Mouse (Mus musculus) cerebellum, adult 2 months (tissue): ENCODE measurements around the gene Ispd. TPM values are rescaled to one million over a fixed set of nuclear protein-coding genes. Genes with fewer than 3 reads are reported as not detected.

Source experiments
- DNase-seq, 2 experiments: peaks; one replicate each; pipeline ENCODE4 v3.0.0; 2021
- H3K27ac ChIP-seq: fragments of 200-500 bp; 2 replicates; pipeline ENCODE4 v1.5.1; 2012; ENCODE audit warnings: low read length, control low read depth, inconsistent platforms; ENCODE audit not compliant: insufficient read depth
- H3K27me3 ChIP-seq: fragments of 200-500 bp; 2 replicates; pipeline ENCODE4 v1.6.1; 2012; ENCODE audit warnings: inconsistent platforms, mild to moderate bottlenecking, low read length, moderate library complexity; ENCODE audit not compliant: control insufficient read depth, insufficient read depth
- H3K4me1 ChIP-seq: fragments of 200-500 bp; 2 replicates; pipeline ENCODE4 v1.6.1; 2011; ENCODE audit warnings: low read length; ENCODE audit not compliant: control insufficient read depth, insufficient read depth
- H3K4me3 ChIP-seq: fragments of 200-500 bp; replicated peaks from 2 replicates; pipeline ENCODE3; 2011; ENCODE audit warnings: mild to moderate bottlenecking, low read depth, low read length, control low read depth; ENCODE audit not compliant: insufficient read depth
- CTCF ChIP-seq: fragments of 200-500 bp; IDR thresholded peaks from 2 replicates; pipeline ENCODE4 v1.5.1; 2011; ENCODE audit warnings: low read depth, mild to moderate bottlenecking, control low read depth, low read length, moderate library complexity, borderline replicate concordance; ENCODE audit not compliant: insufficient read depth
- POLR2A ChIP-seq: fragments of 200-500 bp; IDR thresholded peaks from 2 replicates; pipeline ENCODE4 v1.6.1; 2011; ENCODE audit warnings: low read length, control low read depth, borderline replicate concordance; ENCODE audit not compliant: insufficient read depth
- WGBS: fragments of 180-500 bp; shearing (Covaris S2); methylation state at CpG from one replicate; pipeline ENCODE4 v1.1.7; 2018; 5-methylcytosine and 5-hydroxymethylcytosine counted together
- polyA plus RNA-seq: library from polyadenylated mRNA; depleted of rRNA; stranded (reverse); fragments of >200 nt; gene quantifications from 2 replicates; pipeline ENCODE4 v1.2.3, GENCODE M21; 2012

Gene Ispd
- polyA plus RNA-seq, 1 experiment = 6.6 TPM

- H3K27ac ChIP-seq = no peak overlapping the region
- TF ChIP-seq POLR2A (no peak), CTCF (no peak)
- H3K4me1 ChIP-seq = no peaks in the 10 kb centered on the region
- no peaks in the 10 kb centered on the region for H3K27me3 ChIP-seq
- DNase-seq = no peak
- WGBS = 85% methylated on average over 1 of the region's 1 CpGs
- H3K4me3 ChIP-seq = no peak overlapping the region
Measured at GRCm38 (mm10) chr12:36632427-36632826, 251.2 kb downstream of the Ispd start.

- Histone ChIP-seq H3K4me3 (no peak overlapping the region), H3K27ac (no peak overlapping the region), H3K27me3 (no peaks in the 10 kb centered on the region), H3K4me1 (no peaks in the 10 kb centered on the region)
- no peak for TF ChIP-seq CTCF
- 96% methylated on average over 4 of the region's 4 CpGs for WGBS
- DNase-seq = no peak
Measured at GRCm38 (mm10) chr12:36647514-36647913, 266.3 kb downstream of the Ispd start.

- 13% methylated on average over 7 of the region's 7 CpGs for WGBS
- Histone ChIP-seq H3K4me3 (no peak overlapping the region), H3K27me3 (no peaks in the 10 kb centered on the region), H3K27ac (no peak overlapping the region), H3K4me1 (no peaks in the 10 kb centered on the region; the same call in 1 of the 2 replicates)
- TF ChIP-seq POLR2A (no peak), CTCF (no peak)
- peak; percentile 53 to 54 for DNase-seq
Measured at GRCm38 (mm10) chr12:36662496-36662895, 281.2 kb downstream of the Ispd start.

- no peak for DNase-seq
- no peak overlapping the region for H3K4me3 ChIP-seq
- no peaks in the 10 kb centered on the region for H3K27me3 ChIP-seq
- H3K4me1 ChIP-seq = no peaks in the 10 kb centered on the region; the same call in 1 of the 2 replicates
- H3K27ac ChIP-seq = no peak overlapping the region
- 77% methylated on average over 3 of the region's 3 CpGs for WGBS
- TF ChIP-seq POLR2A = no peak
- TF ChIP-seq CTCF = no peak
Measured at GRCm38 (mm10) chr12:36664783-36665182, 283.5 kb downstream of the Ispd start.

GRCm38 (mm10) chr12:36666771-36667170 lies 285.5 kb downstream of the Ispd start:
- Histone ChIP-seq H3K4me1 (no peaks in the 10 kb centered on the region; the same call in 1 of the 2 replicates), H3K4me3 (no peak overlapping the region), H3K27me3 (no peaks in the 10 kb centered on the region), H3K27ac (no peak overlapping the region)
- 24% methylated on average over 6 of the region's 6 CpGs for WGBS
- DNase-seq = no peak
- TF ChIP-seq POLR2A = no peak
- TF ChIP-seq CTCF = no peak

GRCm38 (mm10) chr12:36670164-36670908 lies 289.1 kb downstream of the Ispd start:
- 82% methylated on average over 5 of the region's 5 CpGs for WGBS
- no peak for TF ChIP-seq POLR2A
- no peak for TF ChIP-seq CTCF

GRCm38 (mm10) chr12:36670915-36671579 lies 289.8 kb downstream of the Ispd start:
- TF ChIP-seq CTCF (no peak), POLR2A (no peak)
- peak in 1 of 2 experiments; percentile 18 for DNase-seq
- no peak overlapping the region for H3K27ac ChIP-seq
- H3K27me3 ChIP-seq = no peaks in the 10 kb centered on the region
- WGBS = 32% methylated on average over 10 of the region's 10 CpGs
- H3K4me3 ChIP-seq = no peak overlapping the region
- H3K4me1 ChIP-seq = no peaks in the 10 kb centered on the region

More at GRCm38 (mm10) chr12:36670164-36670908, 289.1 kb downstream of the Ispd start:
- Histone ChIP-seq H3K27ac (no peak overlapping the region), H3K4me1 (no peaks in the 10 kb centered on the region), H3K27me3 (no peaks in the 10 kb centered on the region), H3K4me3 (no peak overlapping the region)
- no peak for DNase-seq

- TF ChIP-seq CTCF (no peak), POLR2A (no peak)
- H3K4me3 ChIP-seq = no peak overlapping the region
- WGBS = 8% methylated on average over 2 of the region's 2 CpGs
- H3K27me3 ChIP-seq = no peaks in the 10 kb centered on the region
- H3K27ac ChIP-seq = no peak overlapping the region
- no peak for DNase-seq
- H3K4me1 ChIP-seq = no peaks in the 10 kb centered on the region
Measured at GRCm38 (mm10) chr12:36674481-36674880, 293.2 kb downstream of the Ispd start.
